Mouse (Mus musculus) lung, postnatal 4 days (tissue): ENCODE data around the gene Sirt3.
"Not testable (repeated sequence)": the region's sequence is repeated elsewhere in the genome, so short reads cannot be mapped to it uniquely, and the experiment has no call there.

Experiments used
- DNase-seq, 2 experiments: peaks; one replicate each; pipeline ENCODE4 v3.0.0; 2021

The Sirt3 gene

DNA sequence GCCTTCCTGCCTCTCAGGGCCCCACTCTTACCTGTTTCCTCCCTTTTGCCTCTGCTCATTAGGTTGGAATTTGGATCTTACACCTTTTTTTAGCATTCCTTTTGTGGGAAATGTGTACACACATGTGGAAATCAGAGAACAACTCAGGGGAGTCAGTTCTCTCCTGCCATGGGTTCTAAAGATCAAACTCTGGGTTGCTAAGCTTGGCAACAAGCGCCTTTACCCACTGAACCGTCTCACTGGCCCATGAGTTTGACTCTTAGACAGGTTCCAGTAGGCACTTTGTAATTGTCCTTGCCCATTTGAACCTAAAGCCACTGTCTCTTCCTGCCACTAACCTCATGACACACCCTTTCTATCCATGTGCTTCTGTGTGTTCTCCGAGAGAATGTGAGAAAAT, 12.5 kb upstream of the Sirt3 start:
- no peak for DNase-seq

DNA sequence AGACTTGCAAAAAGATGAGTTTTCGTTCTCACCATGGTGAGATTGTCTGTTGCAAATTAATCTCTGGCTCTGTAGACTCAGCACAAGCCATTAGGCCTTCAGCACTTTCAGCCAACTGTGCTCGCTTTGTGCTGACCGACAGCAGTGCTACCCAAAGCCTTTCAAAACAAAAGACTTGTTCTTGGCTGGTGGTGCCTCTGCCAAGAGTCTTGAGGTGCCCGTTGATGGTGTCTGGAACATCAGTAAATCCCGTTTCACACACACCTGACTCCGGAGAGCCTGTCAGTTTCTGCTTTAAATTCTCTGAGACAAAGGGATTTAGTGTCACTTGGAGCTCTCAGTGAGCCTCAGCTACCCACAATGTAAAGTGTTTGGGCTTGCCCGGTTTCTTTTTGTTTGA, 11.9 kb upstream of the Sirt3 start:
- DNase-seq = no peak

DNA sequence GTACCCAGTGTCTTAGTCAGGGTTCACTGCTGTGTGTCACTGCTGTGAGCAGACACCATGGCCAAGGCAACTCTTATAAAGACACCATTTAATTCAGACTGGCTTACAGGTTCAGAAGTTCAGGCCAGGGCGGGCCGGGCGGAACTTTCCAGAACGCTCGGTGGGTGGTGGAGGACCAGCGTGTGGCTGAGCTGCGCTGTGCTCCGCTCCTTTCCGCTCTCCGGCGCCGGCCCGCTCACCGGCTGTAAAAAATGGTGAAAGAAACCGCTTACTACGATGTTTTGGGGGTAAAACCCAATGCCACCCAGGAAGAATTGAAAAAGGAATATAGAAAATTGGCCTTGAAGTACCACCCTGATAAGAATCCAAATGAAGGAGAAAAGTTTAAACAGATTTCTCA, 8.5 kb upstream of the Sirt3 start:
- not testable (repeated sequence) for DNase-seq

DNA sequence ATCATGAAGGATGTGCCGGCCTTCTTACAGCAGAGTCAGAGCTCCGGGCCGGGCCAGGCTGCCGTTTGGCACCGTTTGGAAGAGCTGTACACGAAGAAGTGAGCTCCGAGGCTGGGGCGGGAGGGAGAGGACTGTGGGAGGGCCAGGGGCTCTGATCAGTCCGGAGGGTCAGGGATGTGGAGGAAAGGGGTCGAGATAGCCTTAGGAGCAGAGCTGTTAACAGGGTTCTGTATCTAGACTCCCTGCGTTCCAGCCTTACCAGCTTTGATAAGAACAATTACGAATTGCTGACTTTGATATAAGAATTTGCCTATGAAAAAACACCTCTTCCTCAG, 327 bp upstream of the Sirt3 start:
- no peak for DNase-seq

DNA sequence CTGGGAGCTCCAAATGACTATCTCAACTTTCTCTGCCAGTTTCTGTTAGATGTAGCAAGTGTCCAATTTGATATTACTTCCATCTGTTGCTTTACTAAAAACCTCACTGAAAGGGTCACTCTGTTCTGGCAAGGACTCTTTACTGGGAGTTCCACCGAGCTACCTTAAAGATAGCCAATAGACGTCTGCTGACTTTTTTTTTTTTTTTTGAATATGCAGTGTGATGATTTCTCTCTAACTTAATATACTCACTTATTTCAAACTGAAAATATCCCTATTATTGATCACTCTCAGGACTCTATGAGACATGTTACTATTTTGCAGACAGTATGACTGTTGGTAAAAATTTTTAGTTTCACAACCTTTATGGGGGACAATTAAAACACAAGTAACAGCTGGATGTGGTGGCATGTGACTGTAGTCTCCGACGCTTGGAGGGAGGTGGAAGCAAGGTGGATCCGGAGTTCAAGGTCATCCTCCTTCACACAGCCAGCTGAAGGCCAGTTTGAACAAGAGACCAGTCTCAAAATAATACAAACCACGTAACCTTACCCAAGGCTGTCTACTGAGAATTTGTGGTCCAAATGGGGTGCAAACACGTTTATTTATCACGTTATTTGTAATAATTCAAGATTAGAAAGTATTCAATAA, 1.1 kb downstream of the Sirt3 start:
- DNase-seq = no peak

DNA sequence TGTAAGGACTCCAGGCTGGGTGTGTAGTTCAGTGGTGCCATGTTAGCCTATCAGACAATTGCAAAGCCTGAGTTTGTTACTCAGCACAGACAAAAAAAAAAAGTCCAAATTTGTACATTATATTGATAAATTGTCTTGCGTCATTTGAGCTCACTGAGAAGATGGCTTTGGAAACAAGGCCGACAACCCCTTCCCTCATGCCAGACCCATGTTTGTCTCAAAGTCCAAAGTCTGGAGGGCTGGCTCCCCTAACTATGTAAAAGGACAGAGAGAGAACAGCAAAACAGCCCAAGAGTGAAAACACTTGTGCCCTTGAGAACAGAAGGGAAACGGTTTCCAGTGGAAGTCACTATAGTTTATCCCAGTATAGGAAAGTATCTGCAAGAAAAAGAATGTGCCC, 1.7 kb downstream of the Sirt3 start:
- no peak for DNase-seq

DNA sequence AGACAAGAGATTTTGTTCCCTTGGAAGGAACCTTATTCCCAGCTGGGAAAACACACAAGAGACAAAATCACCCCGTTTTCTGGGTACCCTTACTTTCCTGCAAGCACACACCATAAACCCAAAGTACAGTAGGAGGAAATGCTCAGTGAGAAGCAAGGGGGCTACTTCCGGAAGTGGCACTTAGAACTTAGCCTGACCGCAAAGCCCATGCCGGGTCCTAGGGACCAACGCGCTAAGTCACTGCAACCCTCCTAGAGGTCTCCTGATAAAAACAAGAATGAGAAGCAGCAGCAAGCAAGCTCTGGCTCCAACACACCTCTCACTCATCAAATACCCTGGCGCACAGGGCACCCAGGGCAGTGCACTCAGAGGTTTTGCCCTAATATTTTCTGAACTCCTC, 2.8 kb downstream of the Sirt3 start:
- DNase-seq = no peak

DNA sequence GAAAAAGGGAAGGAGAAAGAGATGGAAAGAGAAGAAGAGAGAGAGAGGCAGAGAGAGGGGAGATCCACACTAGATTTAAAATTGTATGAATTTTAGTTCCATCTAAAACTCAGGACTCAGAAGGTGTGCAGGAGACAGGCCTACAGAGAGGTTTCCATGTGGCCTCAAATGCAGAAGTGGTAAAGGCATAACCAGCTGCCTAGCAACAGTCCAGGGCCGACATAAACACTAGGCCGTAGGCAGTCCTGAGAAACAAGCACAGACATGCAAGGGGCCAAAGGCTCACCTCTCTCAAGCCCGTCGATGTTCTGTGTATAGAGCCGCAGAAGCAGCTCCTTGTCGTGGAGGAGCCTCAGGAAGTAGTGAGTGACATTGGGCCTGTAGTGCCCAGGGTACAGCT, 4.7 kb downstream of the Sirt3 start:
- DNase-seq = peak in 1 of 2 experiments; percentile 26

DNA sequence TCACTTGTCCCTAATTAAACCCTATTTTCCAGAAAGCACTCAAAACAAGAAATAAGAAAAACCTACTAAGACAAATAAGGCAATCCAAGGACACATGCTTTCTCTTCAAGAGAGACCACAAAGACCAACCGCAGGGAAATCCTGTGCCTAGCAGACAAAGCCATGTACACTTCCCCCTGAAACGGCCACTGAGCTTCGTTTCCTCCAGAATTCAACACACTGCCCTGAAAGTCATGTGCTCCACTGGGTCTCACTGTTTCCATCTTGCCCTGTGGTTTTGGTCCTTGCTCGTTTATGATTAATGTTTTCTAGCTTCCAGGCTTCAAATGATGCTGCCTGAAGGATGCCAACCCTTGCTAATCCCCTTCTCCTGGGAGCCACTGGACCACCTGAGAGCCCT, 7.9 kb downstream of the Sirt3 start:
- DNase-seq = no peak

DNA sequence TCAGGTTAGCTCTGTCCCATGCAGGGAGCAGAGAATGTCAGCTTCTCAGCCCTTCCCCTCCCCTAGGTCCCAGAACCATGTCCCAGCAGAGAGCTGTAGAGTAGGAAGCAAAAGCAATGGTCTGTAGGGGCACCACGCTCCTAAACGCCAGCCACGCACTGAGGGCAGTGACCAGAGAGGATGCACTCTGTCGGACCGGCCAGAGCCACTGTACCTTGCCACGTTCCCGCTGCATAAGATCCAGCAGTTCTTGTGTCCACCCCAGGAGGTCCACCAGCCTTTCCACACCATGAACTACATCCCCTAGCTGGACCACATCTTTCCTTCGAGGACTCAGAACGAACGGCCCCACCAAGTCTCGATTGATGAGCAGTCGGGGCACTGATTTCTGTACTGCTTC, 17.3 kb downstream of the Sirt3 start:
- no peak for DNase-seq

DNA sequence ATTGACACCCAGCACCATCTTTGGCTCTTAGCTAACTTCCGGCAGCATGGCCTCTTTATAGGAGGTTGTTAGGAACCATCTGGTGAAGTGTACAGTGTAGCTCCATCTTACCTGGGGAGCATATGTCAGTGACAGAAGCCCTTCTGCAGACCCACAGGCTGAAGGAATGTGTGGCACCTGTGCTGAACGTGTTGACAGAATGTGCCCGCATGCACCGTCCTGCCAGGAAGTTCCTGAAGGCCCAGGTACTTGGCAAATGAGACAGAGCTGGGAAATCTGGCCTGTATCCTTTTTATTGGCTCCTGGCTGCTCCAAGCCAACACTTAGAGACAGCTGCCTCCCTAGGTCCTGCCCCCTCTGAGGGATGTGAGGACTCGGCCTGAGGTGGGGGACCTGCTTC, 21.4 kb downstream of the Sirt3 start:
- DNase-seq = no peak

DNA sequence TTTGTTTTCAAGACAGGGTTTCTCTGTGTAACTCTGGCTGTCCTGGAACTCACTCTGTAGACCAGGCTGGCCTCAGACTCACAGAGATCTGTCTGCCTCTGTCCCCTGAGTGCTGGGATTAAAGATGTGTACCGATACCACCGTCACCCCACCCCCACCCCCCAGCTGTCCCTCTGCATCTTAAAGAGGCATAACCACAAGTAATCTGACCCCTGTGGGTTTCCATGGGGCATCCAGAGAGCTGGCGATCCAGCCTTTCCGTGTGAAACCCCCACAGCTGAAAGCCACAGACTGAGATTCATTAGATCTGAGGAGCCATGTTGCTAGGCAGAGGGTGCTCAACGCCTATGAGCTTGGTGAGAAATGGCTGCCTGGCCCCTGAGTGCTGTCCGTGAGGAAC, 22.1 kb downstream of the Sirt3 start:
- no peak for DNase-seq

DNA sequence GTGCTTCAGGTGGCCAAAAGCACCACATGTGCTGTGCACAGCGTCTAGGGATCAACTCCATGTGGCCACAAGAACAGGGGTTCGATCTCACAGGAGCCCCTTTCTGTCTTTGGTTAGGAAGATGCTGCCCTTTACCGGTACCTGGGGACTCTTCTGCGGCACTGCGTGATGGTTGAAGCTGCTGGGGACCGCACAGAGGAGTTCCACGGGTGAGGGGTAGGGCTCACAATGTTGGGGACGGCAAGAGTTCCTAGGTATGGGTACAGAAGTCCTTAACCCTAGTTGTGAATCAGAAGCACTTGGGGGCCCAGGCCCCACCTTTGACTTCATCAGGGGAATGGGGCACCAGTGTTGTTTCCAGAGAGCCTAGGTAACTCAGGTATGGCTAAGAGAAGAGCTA, 23.4 kb downstream of the Sirt3 start:
- peak in 1 of 2 experiments; percentile 12 for DNase-seq

DNA sequence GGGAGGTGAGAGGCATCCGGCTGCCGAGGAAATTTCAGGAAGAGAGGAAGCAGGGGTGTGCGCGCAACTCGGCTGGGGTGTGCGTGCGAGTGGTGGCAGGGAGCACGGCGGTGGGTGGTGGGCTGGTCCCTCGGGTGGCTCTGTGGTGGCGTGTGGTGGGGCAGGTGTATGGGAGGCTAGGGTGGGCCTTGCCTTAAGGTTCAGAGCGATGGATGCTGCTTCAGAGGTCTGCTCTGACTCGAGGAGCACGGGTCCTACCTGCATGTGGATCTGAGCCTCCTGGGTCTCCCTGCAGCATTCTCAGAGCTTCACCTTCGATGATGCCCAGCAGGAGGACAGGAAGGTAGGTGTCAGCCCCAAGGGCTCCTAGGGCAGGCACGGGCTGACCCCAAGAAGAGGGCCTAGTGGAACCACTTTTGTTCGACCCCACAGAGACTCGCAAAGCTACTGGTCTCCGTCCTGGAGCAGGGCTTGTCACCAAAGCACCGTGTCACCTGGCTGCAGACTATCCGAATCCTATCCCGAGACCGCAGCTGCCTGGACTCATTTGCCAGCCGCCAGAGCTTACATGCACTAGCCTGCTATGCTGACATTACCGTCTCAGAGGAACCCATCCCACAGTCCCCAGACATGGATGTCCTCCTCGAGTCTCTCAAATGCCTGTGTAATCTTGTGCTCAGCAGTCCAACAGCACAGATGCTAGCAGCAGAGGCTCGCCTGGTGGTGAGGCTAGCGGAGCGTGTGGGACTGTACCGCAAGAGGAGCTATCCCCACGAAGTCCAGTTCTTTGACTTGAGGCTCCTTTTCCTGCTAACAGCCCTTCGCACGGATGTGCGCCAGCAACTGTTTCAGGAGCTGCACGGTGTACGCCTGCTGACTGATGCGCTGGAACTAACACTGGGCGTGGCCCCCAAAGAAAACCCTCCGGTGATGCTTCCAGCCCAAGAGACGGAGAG, 24.3 kb downstream of the Sirt3 start, which contains the start of gene Bet1l:
Bet1l (minus strand) TSS at position 28 of the 956 bp plus-strand sequence.
- DNase-seq = peak in 1 of 2 experiments; percentile 31

DNA sequence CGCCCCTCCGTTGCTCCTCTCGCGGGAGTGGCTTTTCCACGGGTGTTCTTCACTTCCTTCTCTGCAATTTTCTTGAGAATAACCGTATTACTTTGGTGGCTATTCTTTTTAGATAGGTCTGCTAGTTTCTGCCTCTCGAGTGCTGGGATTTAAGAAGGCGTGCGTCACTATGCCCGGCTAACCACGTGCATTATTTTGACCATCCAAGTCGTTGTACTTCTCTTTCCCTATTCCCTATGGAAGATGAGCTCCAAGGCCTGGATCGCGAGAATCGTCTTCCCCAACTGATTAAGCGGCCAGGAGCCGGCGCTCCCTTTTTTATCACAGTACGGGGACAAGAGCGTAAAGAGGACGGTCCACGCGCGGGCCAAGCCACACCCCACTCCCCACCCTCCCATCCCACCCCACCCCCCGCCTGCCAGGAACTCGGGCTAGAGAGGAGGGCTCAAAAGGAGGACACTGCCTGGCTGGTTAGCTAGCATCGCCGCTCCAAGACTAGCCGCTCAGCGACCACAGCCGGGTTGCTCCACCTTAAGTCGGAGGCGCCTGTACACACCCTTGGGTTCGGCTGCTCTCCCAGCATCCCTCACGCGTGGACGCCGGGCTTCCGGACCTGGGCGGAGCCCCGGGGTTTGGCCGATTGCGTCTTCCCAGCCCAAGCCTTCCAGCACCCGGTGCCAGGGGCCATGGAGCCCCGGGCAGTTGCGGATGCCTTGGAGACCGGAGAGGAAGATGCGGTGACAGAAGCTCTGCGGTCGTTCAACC, 25.1 kb downstream of the Sirt3 start, which contains the start of gene Ric8a:
Ric8a (plus strand) TSS at position 173 of the 765 bp plus-strand sequence.
- peak; percentile 93 to 94 for DNase-seq

DNA sequence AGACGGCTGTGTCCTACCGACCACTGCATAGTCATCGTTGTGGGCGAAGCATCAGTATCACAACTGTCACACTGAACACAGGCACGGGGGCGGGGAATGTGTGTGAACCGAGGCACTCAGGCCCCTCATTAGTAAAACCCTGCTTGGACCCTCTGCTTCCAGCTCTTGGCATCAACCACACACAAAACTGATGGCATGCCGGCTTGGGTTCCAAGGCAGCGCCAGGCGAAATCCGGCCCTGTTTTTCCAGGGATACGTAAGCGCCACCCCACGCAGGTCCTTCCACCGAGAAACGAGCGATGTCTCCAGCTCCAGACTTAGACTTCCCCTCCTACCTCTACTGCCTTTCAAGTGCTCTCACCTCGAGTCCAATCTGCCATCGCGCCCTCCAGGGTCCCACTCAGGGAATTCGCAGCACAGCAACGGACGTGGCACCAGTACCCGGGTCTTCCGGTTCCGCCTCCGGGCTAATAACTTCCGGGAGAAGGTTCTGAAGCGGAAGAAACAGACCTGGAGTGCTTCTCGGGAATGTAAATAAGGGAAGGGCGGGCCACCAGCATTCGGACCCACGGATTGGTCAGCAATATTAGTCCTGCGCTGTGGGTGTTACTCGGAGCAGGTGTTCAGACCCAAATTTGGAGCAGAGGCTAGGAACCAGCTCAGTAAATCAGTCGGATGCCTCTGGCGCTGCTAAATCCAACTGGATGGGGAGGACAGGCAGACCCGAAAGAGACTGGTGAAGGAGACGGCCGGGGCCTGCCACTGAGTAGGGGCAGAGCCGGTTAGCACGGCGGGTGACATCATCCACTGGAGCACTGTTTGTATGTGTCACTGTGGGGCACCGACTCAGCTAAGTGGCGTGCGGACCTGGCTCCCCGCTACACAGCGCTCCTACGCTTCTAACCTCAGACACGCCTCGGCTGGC, 26.0 kb downstream of the Sirt3 start, which contains the start of gene Gm45785:
Gm45785 (minus strand) TSS at position 472 of the 925 bp plus-strand sequence.
- peak; percentile 88 to 92 for DNase-seq

DNA sequence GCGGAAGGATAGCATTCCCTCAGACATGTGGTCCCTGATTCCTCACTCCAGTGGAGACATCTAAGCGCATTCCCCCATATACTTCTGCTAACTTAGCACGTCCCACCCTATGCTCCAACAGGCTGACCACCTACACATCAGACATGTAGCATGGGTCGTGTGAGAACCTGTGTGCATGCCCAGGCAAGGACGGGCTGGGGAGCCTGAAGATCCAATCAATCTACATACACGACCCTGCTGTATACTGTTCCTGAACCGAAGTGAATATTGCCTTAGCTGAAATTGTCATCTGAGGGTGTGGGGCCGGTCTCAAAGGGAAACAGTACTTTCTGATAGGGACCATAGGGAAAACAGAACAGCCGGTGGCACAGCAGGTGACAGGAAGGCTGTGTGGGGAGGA, 26.9 kb downstream of the Sirt3 start:
- DNase-seq = no peak

DNA sequence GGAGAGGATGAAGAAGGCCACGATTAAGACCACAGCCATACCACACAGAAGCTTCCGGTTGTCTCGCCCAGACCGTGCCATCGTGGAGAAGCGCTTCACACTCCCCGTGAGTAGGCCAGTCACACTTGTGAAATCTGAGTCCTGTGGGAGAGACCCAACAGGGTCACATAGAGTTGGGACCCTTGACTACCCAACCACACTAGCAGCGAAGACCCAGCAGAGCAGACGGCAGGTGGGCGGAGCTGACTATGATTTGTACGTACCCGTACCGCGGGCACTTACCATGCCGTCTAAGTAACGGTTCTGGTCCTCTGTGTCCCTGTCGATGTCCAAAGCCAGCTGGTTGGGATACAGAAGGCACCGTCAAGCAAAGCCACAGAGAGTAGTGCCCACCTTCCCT, 27.6 kb downstream of the Sirt3 start:
- no peak for DNase-seq

DNA sequence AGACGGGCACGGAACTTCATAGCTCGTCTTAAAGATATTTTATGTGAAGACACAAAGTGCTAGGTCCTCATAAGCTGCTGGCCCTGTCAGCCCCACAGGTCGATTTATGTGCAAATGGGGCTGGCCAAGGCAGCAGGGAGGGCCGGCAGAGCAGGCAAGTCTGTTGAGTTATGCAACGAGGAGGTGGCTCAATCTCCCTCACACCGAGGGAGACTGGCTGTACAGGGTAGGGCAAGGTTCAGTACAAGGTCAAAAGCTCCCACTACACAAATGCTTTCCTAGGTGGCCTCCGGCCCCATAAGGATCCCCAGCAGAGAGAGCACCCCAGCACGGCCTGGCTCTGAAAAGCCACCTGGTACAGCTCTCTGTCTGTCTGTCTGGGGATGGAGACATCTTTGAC, 28.7 kb downstream of the Sirt3 start:
- no peak for DNase-seq

DNA sequence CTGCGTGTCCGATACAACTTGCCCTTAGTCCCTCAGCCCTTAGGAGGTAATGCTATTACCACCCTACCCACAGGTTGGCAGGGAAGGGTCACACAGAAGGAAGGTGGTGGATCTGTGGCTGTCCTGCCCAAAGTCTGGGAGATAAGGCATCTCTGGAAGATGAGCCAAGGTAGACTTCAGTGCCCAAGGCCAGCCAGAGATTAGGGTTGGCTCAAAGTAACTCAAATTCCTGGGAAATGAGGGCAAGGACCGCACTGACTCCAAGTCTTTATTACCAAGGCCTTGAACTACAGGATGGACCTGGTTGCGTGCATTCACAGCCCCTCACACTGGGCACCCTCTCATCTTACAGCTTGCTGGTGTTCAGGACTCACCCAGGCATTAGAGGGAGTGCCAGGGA, 30.2 kb downstream of the Sirt3 start:
- no peak for DNase-seq

DNA sequence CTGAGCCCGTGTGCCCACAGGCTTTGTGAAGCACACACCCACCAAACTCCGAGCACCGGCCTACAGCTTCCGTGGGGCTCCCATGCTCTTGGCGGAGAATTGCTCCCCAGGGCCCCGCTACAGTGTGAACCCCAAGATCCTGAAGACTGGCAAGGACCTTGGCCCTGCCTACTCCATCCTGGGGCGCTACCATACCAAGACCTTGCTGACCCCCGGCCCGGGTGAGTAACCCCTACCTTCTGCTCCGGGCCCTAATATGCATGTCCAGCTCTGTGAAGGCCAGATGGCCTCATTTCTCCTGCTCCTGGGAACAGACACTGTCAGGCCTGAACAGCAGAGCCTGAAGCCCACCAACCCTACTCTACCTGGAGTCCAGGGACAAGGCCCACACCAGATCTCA, 33.5 kb downstream of the Sirt3 start:
- no peak for DNase-seq
